Mouse (Mus musculus): ENCODE data around the gene Ache. TPM values are rescaled to one million over a fixed set of nuclear protein-coding genes. Genes with fewer than 3 reads are reported as not detected.

Gene Ache
- total RNA-seq, 2 experiments from 2014 or later: 2.7 to 3.9 TPM

Small RNA genes lying within 50 kb of the gene (microRNA-seq; reads per million reads assigned to microRNA genes)
- gene Mir7036: 1.6 to 3.4 reads per million in 2 experiments
- gene Mir8116: 0 reads per million in 2 experiments

Other genes starting within 250 kb of the Ache start
- 10 to 100 TPM; 41.9 to 50.2 TPM for gene Ap1s1, start 241.4 kb upstream of the Ache start, total RNA-seq (2021)
- 10 to 100 TPM; 12.5 TPM for gene Serpine1, start 215.3 kb upstream of the Ache start, total RNA-seq (2021)
- gene Trim56, start 171.3 kb upstream of the Ache start, total RNA-seq (2021): 10 to 100 TPM; 19.4 to 20.4 TPM
- gene Muc3, start 138.2 kb upstream of the Ache start, total RNA-seq (2021): not detected
- under 1 TPM; 0.56 to 0.62 TPM for gene Muc3a, start 75.1 kb upstream of the Ache start, total RNA-seq (2021)
- 1 to 10 TPM; 6.7 to 8.5 TPM for gene Ufsp1, start 7.1 kb downstream of the Ache start, total RNA-seq (2021)
- gene Srrt, start 20.2 kb downstream of the Ache start, total RNA-seq (2021): 10 to 100 TPM; 84.2 to 84.8 TPM
- gene Trip6, start 26.9 kb downstream of the Ache start, total RNA-seq (2021): 10 to 100 TPM; 14.2 to 14.3 TPM
- 1 to 10 TPM; 3.8 to 5.4 TPM for gene Slc12a9, start 46.1 kb downstream of the Ache start, total RNA-seq (2021)
- 10 to 100 TPM; 77.5 to 83.7 TPM for gene Ephb4, start 62.6 kb downstream of the Ache start, total RNA-seq (2021)
- gene Zan, start 189.5 kb downstream of the Ache start, total RNA-seq (2021): under 1 TPM; 0.02 TPM
- gene Pop7, start 215.0 kb downstream of the Ache start, total RNA-seq (2021): 10 to 100 TPM; 12.5 to 16.9 TPM
- 10 to 100 TPM; 28.3 to 33.8 TPM for gene Gigyf1, start 231.0 kb downstream of the Ache start, total RNA-seq (2021)
- not detected for gene Epo, start 245.7 kb downstream of the Ache start, total RNA-seq (2021)
- gene Gnb2, start 246.0 kb downstream of the Ache start, total RNA-seq (2021): 100 to 1,000 TPM; 322 to 323 TPM